Mouse (Mus musculus): ENCODE data around the gene Zc3h8.

- TF ChIP-seq POLR2A (IDR thresholded peaks at IDR 0.05; ENCODE audit: extremely low read depth, insufficient read depth, low read length) (no peak), CTCF (IDR thresholded peaks at IDR 0.05; ENCODE audit: extremely low read depth, insufficient read depth, low read length) (no peak)
These were observed 13.2 kb downstream of the Zc3h8 start for GRCm38 (mm10) chr2:128930704-128931103.

Data from cortical plate, adult 2 months (tissue).